Mouse (Mus musculus): Measurements from ENCODE around the gene Btn1a1. TPM values are rescaled to one million over a fixed set of nuclear protein-coding genes. Genes with fewer than 3 reads are reported as not detected.

Btn1a1 gene
- polyA plus RNA-seq, 1 experiment, result not detected

DNA sequence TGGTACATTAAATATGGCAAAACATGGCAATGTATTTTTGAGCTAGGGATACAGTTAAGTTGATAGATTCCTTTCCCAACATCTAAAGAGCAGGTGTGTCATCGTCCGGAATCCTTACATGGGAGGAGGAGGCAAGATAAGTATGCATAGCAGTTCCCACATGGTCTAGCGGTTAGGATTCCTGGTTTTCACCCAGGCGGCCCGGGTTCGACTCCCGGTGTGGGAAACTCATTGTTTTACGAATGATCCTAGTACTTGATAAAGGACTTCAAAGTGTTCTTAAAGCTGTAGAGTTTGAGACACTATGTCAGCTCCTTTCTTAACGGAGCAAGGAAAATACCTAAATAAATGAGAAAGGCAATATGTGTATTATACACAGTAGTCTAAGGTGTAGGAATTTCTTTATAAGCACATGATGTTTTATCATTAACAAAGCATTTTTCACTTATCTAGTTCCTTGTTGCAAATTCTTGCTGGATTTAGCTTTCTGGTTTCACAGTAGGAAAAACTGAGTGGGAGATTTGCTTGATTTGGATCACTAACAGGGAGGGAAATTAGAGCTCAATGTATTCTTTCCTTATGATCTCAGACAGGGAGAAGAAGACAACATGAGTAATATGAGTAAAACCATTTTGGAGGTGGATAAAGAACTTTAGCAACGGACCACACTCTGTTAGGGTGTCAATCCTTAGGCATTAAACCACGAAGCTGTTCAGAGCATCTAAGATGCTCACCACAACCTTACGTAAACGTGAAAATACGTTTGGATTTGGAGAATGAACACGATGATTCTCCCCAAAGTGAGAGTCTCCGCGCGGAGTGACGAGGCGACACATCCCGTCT, 2.1 kb downstream of the Btn1a1 start:
- 3% methylated on average over 21 of the region's 21 CpGs for WGBS
- Histone ChIP-seq H3K27ac (ENCODE audit: insufficient read depth, low read depth, low read length) (no peak overlapping the region), H3K4me1 (ENCODE audit: control insufficient read depth, insufficient read depth, low read length) (peaks cover 7% of the 10 kb centered on the region), H3K4me3 (ENCODE audit: insufficient read depth, low read depth, low read length) (peak overlapping the region; percentile 79)
- TF ChIP-seq CTCF (IDR thresholded peaks at IDR 0.05; ENCODE audit: insufficient read depth, low read depth, low read length), result no peak
- no peak for TF ChIP-seq POLR2A (IDR thresholded peaks at IDR 0.05; ENCODE audit: insufficient read depth, low read depth, low read length)

DNA sequence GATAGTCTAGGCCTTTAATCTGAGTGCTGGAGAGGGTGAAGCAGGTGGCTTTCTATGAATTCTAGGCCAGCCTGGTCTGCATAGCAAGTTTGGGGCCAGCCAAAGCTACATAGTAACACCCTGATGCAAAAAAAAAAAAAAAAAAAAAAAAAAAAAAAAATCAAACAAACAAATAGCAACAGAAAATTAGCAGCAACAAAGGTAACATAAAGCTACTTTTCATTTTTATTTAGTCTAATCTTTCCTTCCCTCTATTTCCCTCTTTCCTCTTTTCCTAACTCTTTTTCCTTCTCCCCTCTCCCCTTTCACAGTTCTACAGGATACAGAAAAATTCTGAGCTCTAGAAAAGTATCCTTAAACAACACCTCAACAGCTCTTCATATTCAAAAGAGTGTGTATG, 3.0 kb downstream of the Btn1a1 start:
- peaks cover 7% of the 10 kb centered on the region for H3K4me1 ChIP-seq (ENCODE audit: control insufficient read depth, insufficient read depth, low read length)
- TF ChIP-seq POLR2A (IDR thresholded peaks at IDR 0.05; ENCODE audit: insufficient read depth, low read depth, low read length), result no peak
- TF ChIP-seq CTCF (IDR thresholded peaks at IDR 0.05; ENCODE audit: insufficient read depth, low read depth, low read length), result no peak
- no peak overlapping the region for H3K4me3 ChIP-seq (ENCODE audit: insufficient read depth, low read depth, low read length)
- H3K27ac ChIP-seq (ENCODE audit: insufficient read depth, low read depth, low read length), result no peak overlapping the region

DNA sequence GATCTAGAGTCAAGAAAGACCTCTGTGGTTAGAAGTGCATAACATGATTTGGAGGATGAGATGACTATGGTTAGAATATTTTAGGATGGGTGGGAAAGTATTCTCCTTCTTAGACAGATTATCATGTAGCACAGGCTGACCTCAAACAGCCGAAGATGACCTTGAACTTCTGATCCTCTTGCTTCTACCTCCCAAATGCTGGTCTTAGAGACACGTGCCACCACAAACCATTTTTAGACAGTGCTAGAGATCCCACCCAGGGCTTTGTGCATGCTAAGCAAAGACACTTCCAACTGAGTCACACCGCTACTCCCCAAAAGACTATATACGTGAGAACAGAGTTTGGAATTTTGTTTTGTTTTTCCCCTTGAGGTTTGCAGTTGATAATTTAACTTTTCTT, 3.6 kb downstream of the Btn1a1 start:
- peaks cover 7% of the 10 kb centered on the region for H3K4me1 ChIP-seq (ENCODE audit: control insufficient read depth, insufficient read depth, low read length)
- no peak overlapping the region for H3K27ac ChIP-seq (ENCODE audit: insufficient read depth, low read depth, low read length)
- 92% methylated on average over 4 of the region's 4 CpGs for WGBS
- TF ChIP-seq CTCF (IDR thresholded peaks at IDR 0.05; ENCODE audit: insufficient read depth, low read depth, low read length), result no peak
- TF ChIP-seq POLR2A (IDR thresholded peaks at IDR 0.05; ENCODE audit: insufficient read depth, low read depth, low read length), result no peak
- H3K4me3 ChIP-seq (ENCODE audit: insufficient read depth, low read depth, low read length), result no peak overlapping the region

DNA sequence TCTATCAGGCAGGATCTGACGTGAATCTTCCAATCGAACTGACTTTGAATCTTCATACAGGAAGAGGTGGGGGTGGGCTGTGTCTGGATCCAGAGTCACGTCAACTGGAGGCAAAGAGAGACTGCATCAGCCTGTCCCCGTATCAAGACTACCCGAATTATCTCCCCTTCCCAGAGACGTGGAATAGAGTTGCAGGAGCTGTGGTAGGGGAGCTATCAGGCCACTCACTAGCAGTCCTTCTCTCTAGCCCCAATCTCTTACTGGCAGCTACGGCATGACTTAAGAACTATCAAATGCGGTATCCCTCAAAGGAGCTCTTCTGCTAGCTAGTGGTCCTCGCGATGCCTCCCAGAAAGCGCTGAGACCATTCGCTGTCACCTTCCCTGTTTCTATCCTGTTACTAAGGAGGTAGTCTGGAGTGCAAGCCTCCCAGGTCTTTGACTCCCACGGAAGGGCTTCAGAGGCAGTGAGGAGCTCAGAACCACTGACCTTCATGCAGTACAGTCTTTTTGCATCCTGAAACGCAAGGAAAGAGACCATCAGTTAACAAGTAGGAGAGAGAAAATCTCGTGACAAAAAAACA, 6.3 kb downstream of the Btn1a1 start:
- WGBS, result 48% methylated on average over 15 of the region's 15 CpGs
- Histone ChIP-seq H3K27ac (ENCODE audit: insufficient read depth, low read depth, low read length) (no peak overlapping the region), H3K4me1 (ENCODE audit: control insufficient read depth, insufficient read depth, low read length) (peaks cover 4% of the 10 kb centered on the region; the same call in 1 of the 2 replicates), H3K4me3 (ENCODE audit: insufficient read depth, low read depth, low read length) (no peak overlapping the region)
- TF ChIP-seq POLR2A (IDR thresholded peaks at IDR 0.05; ENCODE audit: insufficient read depth, low read depth, low read length), result no peak
- TF ChIP-seq CTCF (IDR thresholded peaks at IDR 0.05; ENCODE audit: insufficient read depth, low read depth, low read length), result no peak

DNA sequence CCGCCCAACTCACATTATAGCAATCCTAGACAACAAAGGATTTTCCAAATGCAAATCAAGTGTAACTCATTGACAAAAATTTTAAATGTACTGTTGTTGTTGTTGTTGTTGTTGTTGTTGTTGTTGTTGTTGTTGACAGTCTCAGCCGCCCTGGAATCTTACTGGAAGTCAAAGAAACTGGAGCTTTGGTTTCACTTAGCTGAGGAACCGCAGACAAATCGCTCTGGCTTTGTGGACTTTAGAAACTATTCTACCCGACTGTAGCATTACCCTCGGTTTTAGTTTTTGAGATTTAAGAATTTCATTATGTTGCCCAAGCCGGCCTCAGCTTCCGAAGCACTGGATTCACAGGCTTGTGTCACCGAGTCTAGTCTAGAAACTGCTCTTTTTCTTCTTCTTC, 11.8 kb downstream of the Btn1a1 start:
- Histone ChIP-seq H3K4me1 (ENCODE audit: control insufficient read depth, insufficient read depth, low read length) (no peaks in the 10 kb centered on the region), H3K27ac (ENCODE audit: insufficient read depth, low read depth, low read length) (no peak overlapping the region), H3K4me3 (ENCODE audit: insufficient read depth, low read depth, low read length) (peak overlapping the region; percentile 67)
- TF ChIP-seq POLR2A (IDR thresholded peaks at IDR 0.05; ENCODE audit: insufficient read depth, low read depth, low read length) (no peak), CTCF (IDR thresholded peaks at IDR 0.05; ENCODE audit: insufficient read depth, low read depth, low read length) (no peak)
- WGBS, result 0% methylated on average over 9 of the region's 9 CpGs

DNA sequence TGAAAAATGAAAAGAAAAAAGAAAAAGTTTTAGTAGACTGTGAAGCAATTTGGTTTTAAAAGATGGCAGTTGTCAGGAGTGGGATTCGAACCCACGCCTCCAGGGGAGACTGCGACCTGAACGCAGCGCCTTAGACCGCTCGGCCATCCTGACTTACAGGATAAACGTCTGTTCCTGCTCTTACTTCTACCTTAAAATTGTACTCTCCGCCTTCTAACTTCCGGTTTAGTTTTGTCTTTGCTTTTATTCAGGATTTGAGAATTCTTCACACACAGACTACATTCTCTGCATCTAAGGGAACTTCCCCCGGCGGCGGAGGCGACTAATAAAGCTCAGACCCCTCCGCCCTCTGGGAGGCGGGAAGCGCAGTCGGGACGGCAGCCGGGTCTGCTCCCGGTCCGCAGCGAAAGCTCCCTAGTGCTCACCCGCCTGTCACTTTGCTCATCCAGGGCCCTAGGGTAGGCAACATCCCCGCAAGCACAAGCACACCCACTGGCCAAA, 12.3 kb downstream of the Btn1a1 start:
- Histone ChIP-seq H3K27ac (ENCODE audit: insufficient read depth, low read depth, low read length) (no peak overlapping the region), H3K4me1 (ENCODE audit: control insufficient read depth, insufficient read depth, low read length) (no peaks in the 10 kb centered on the region), H3K4me3 (ENCODE audit: insufficient read depth, low read depth, low read length) (peak overlapping the region; percentile 67)
- TF ChIP-seq POLR2A (IDR thresholded peaks at IDR 0.05; ENCODE audit: insufficient read depth, low read depth, low read length), result no peak
- TF ChIP-seq CTCF (IDR thresholded peaks at IDR 0.05; ENCODE audit: insufficient read depth, low read depth, low read length), result no peak
- under 1% methylated on average over 25 of the region's 25 CpGs for WGBS

GRCm38 (mm10) chr13:23450398-23450797, 15.3 kb downstream of the Btn1a1 start:
- WGBS, result under 1% methylated on average over 15 of the region's 15 CpGs
- H3K4me1 ChIP-seq (ENCODE audit: control insufficient read depth, insufficient read depth, low read length), result no peaks in the 10 kb centered on the region
- H3K4me3 ChIP-seq (ENCODE audit: insufficient read depth, low read depth, low read length), result peak overlapping the region; percentile 60
- peak overlapping the region; percentile 61; the same call in 1 of the 2 replicates for H3K27ac ChIP-seq (ENCODE audit: insufficient read depth, low read depth, low read length)
- no peak for TF ChIP-seq POLR2A (IDR thresholded peaks at IDR 0.05; ENCODE audit: insufficient read depth, low read depth, low read length)
- TF ChIP-seq CTCF (IDR thresholded peaks at IDR 0.05; ENCODE audit: insufficient read depth, low read depth, low read length), result no peak

GRCm38 (mm10) chr13:23449235-23450095, 16.2 kb downstream of the Btn1a1 start:
- H3K27ac ChIP-seq (ENCODE audit: insufficient read depth, low read depth, low read length), result no peak overlapping the region
- H3K4me3 ChIP-seq (ENCODE audit: insufficient read depth, low read depth, low read length), result peak overlapping the region; percentile 44
- WGBS, result under 1% methylated on average over 24 of the region's 24 CpGs
- TF ChIP-seq POLR2A (IDR thresholded peaks at IDR 0.05; ENCODE audit: insufficient read depth, low read depth, low read length) (no peak), CTCF (IDR thresholded peaks at IDR 0.05; ENCODE audit: insufficient read depth, low read depth, low read length) (no peak)
- H3K4me1 ChIP-seq (ENCODE audit: control insufficient read depth, insufficient read depth, low read length), result no peaks in the 10 kb centered on the region

All from olfactory bulb, adult 2 months (tissue).